Mouse (Mus musculus) MEL (cell line): ENCODE data around the gene Cul9.

Experiments
- CHD1 ChIP-seq: IDR thresholded peaks from 2 replicates; pipeline ENCODE4 v1.6.1; 2012; ENCODE audit warnings: low read depth, mild to moderate bottlenecking, inconsistent platforms, low read length, improper control_type of control experiment
- CTCF ChIP-seq, 3 experiments: IDR thresholded peaks in 2 of 3; conservative IDR thresholded peaks in 1 of 3; 2 replicates each; pipeline ENCODE4 v1.5.1; 2011 to 2012; ENCODE audit warnings: low read length in 3 of 3, low read depth in 2 of 3, mild to moderate bottlenecking in 2 of 3, improper control_type of control experiment in 1 of 3, inconsistent platforms in 1 of 3, mixed read lengths in 1 of 3, moderate library complexity in 1 of 3; ENCODE audit not compliant: control insufficient read depth in 1 of 3, insufficient read depth in 1 of 3, poor library complexity in 1 of 3, severe bottlenecking in 1 of 3
- GABPA ChIP-seq: IDR thresholded peaks from 2 replicates; pipeline ENCODE4 v1.6.1; 2012; ENCODE audit warnings: low read depth, mild to moderate bottlenecking, inconsistent platforms, low read length, improper control_type of control experiment, moderate library complexity
- GATA1 ChIP-seq: IDR thresholded peaks from 2 replicates; pipeline ENCODE4 v1.6.1; 2011; ENCODE audit warnings: low read depth, low read length, improper control_type of control experiment
- POLR2A ChIP-seq, 2 experiments: IDR thresholded peaks; 2 replicates each; pipeline ENCODE4 v1.6.1; 2011 to 2012; ENCODE audit warnings: low read length in 2 of 2, mild to moderate bottlenecking in 2 of 2, control low read depth in 1 of 2, improper control_type of control experiment in 1 of 2, low read depth in 1 of 2, moderate library complexity in 1 of 2; ENCODE audit not compliant: control insufficient read depth in 1 of 2, insufficient read depth in 1 of 2, poor library complexity in 1 of 2
- ZNF384 ChIP-seq: IDR thresholded peaks from 2 replicates; pipeline ENCODE4 v1.6.1; 2012; ENCODE audit warnings: low read depth, mild to moderate bottlenecking, inconsistent platforms, low read length, improper control_type of control experiment

- no peak for TF ChIP-seq CHD1
- TF ChIP-seq GATA1: no peak
- no peak for TF ChIP-seq CTCF (IDR thresholded peaks at IDR 0.05 in 2 of 3, conservative IDR thresholded peaks at IDR 0.05 in 1 of 3; ENCODE audit: control insufficient read depth in 1 of 3, insufficient read depth in 1 of 3, low read depth in 2 of 3, low read length in 3 of 3, poor library complexity in 1 of 3, severe bottlenecking in 1 of 3)
- TF ChIP-seq POLR2A (IDR thresholded peaks at IDR 0.05; ENCODE audit: control insufficient read depth in 1 of 2, insufficient read depth in 1 of 2, low read depth in 1 of 2, low read length in 2 of 2, poor library complexity in 1 of 2): no peak
- no peak for TF ChIP-seq GABPA
- no peak for TF ChIP-seq ZNF384
Measured at GRCm38 (mm10) chr17:46571005-46571404, 24.8 kb upstream of the Cul9 start.
